Mouse (Mus musculus) cerebellum, adult 2 months (tissue): ENCODE results near the gene Gm10447.

Source experiments
- CTCF ChIP-seq: fragments of 200-500 bp; IDR thresholded peaks from 2 replicates; pipeline ENCODE4 v1.5.1; 2011; ENCODE audit warnings: low read depth, mild to moderate bottlenecking, control low read depth, low read length, moderate library complexity, borderline replicate concordance; ENCODE audit not compliant: insufficient read depth
- POLR2A ChIP-seq: fragments of 200-500 bp; IDR thresholded peaks from 2 replicates; pipeline ENCODE4 v1.6.1; 2011; ENCODE audit warnings: low read length, control low read depth, borderline replicate concordance; ENCODE audit not compliant: insufficient read depth

- TF ChIP-seq POLR2A (no peak), CTCF (no peak)
Observed at GRCm38 (mm10) chr11:53503738-53504137, 46.8 kb upstream of the Gm10447 start.
